In genomic region chr5:134852873-134853272, GRCm38 (mm10) we compare ENCODE assay signal across 51 mouse cellular contexts. TPM values are rescaled to one million over a fixed set of nuclear protein-coding genes. Genes with fewer than 3 reads are reported as not detected.
"Had no signal": no experiment of that assay in that cellular context is flagged by ENCODE, and none has a peak within 500 bp of the region (broad histone marks: within the 10 kb centered on the region; RNA-seq: fewer than 3 reads in every experiment).

No protein-coding gene starts in this region.

- H3K9me3 ChIP-seq: heart, embryonic 15.5 days; hindbrain, embryonic 12.5 days; hindbrain, embryonic 15.5 days; intestine, embryonic 15.5 days; kidney, embryonic 15.5 days had no signal

- H3K27me3 ChIP-seq: heart, embryonic 12.5 days; heart, embryonic 13.5 days; heart, embryonic 15.5 days; hindbrain, embryonic 12.5 days; hindbrain, embryonic 13.5 days; hindbrain, embryonic 15.5 days; intestine, embryonic 15.5 days; kidney, embryonic 15.5 days had no signal

- H3K36me3 ChIP-seq: heart, embryonic 10.5 days; heart, embryonic 12.5 days; heart, embryonic 13.5 days; heart, embryonic 15.5 days; hindbrain, embryonic 10.5 days; hindbrain, embryonic 12.5 days; hindbrain, embryonic 13.5 days; hindbrain, embryonic 15.5 days; intestine, embryonic 15.5 days; kidney, embryonic 15.5 days had no signal

- H3K9ac ChIP-seq: heart, embryonic 12.5 days; heart, embryonic 13.5 days; heart, embryonic 15.5 days; hindbrain, embryonic 12.5 days; hindbrain, embryonic 13.5 days; hindbrain, embryonic 14.5 days; hindbrain, embryonic 15.5 days; intestine, embryonic 15.5 days; kidney, embryonic 15.5 days had no signal

- ATAC-seq: hindbrain, embryonic 16.5 days; hindbrain, postnatal 0 days; inflammation-experienced regulatory T-cells, adult 6 months; intestine, embryonic 15.5 days; intestine, embryonic 16.5 days; intestine, postnatal 0 days had no signal

- DNase-seq: heart, adult 2 months; heart, postnatal 10 days; heart, postnatal 14 days; heart, postnatal 36 days; heart, postnatal 4 days; kidney, adult 11 months; kidney, adult 18-20 months; kidney, adult 2 months; kidney, adult 8-10 months; kidney, adult 9 months; kidney, postnatal 10 days; kidney, postnatal 14 days; kidney, postnatal 25 days; kidney, postnatal 36 days; kidney, postnatal 4 days; layer of hippocampus, adult 9-11 months had no signal

- H3K4me3 ChIP-seq: heart, adult 2 months; heart, embryonic 10.5 days; heart, embryonic 12.5 days; heart, embryonic 13.5 days; heart, embryonic 15.5 days; hindbrain, embryonic 10.5 days; hindbrain, embryonic 12.5 days; hindbrain, embryonic 13.5 days; hindbrain, embryonic 15.5 days; intestine, embryonic 15.5 days; kidney, embryonic 15.5 days; layer of hippocampus, adult 2 months had no signal

- H3K4me2 ChIP-seq: heart, embryonic 11.5 days; heart, embryonic 12.5 days; heart, embryonic 13.5 days; heart, embryonic 15.5 days; hindbrain, embryonic 12.5 days; hindbrain, embryonic 13.5 days; hindbrain, embryonic 14.5 days; hindbrain, embryonic 15.5 days; intestine, embryonic 15.5 days; kidney, embryonic 15.5 days had no signal

- H3K4me1 ChIP-seq: heart, embryonic 10.5 days; heart, embryonic 12.5 days; heart, embryonic 13.5 days; heart, embryonic 15.5 days; hindbrain, embryonic 10.5 days; hindbrain, embryonic 12.5 days; hindbrain, embryonic 13.5 days; hindbrain, embryonic 15.5 days; intestine, embryonic 15.5 days; kidney, embryonic 15.5 days had no signal

- H3K27ac ChIP-seq: heart, adult 2 months; heart, embryonic 10.5 days; heart, embryonic 13.5 days; heart, embryonic 15.5 days; hindbrain, embryonic 10.5 days; hindbrain, embryonic 12.5 days; hindbrain, embryonic 13.5 days; hindbrain, embryonic 14.5 days; hindbrain, embryonic 15.5 days; hindbrain, postnatal 0 days; intestine, embryonic 15.5 days; kidney, embryonic 15.5 days; kidney, postnatal 0 days; layer of hippocampus, adult 2 months had no signal

RNA-seq across cellular contexts. Expression of gene Tmem270, which starts 53.7 kb away (rescaled TPM):
- total RNA-seq: heart, adult 2 months; heart, adult 8-10 months; heart, postnatal 10 days; heart, postnatal 14 days; heart, postnatal 25 days; heart, postnatal 36 days; heart, postnatal 4 days; hematopoietic stem cell, adult 5-6 weeks; hindbrain, postnatal 0 days; layer of hippocampus, adult 18-20 months; layer of hippocampus, adult 2 months; layer of hippocampus, adult 8-10 months; layer of hippocampus, postnatal 10 days; layer of hippocampus, postnatal 14 days; layer of hippocampus, postnatal 25 days had no signal
- polyA plus RNA-seq: heart, adult 2 months; heart, embryonic 10.5 days; heart, embryonic 11.5 days; heart, embryonic 12.5 days; heart, embryonic 13.5 days; heart, embryonic 14.5 days; heart, embryonic 15.5 days; heart, embryonic 16.5 days; heart, postnatal 0 days; hindbrain, embryonic 10.5 days; hindbrain, embryonic 11.5 days; hindbrain, embryonic 12.5 days; hindbrain, embryonic 13.5 days; hindbrain, embryonic 14.5 days; hindbrain, embryonic 15.5 days; hindbrain, embryonic 16.5 days; hindbrain, postnatal 0 days; inflammation-experienced regulatory T-cells, adult 6 months; intestine, embryonic 14.5 days; intestine, embryonic 15.5 days; intestine, embryonic 16.5 days; intestine, postnatal 0 days; kidney, embryonic 14.5 days; kidney, embryonic 15.5 days; kidney, embryonic 16.5 days; kidney, postnatal 0 days; large intestine, adult 2 months had no signal
